Mouse (Mus musculus) megakaryocyte-erythroid progenitor cell, adult 5-6 weeks (primary cell): ENCODE data around the gene Pik3r4. TPM values are rescaled to one million over a fixed set of nuclear protein-coding genes. Genes with fewer than 3 reads are reported as not detected.

ENCODE experiments used
- ATAC-seq: replicated peaks from 2 replicates; pipeline ENCODE4 v1.8.0; 2016; ENCODE audit warnings: mild to moderate bottlenecking, inconsistent platforms; ENCODE audit not compliant: severe bottlenecking, poor library complexity, low FRiP score, low TSS enrichment
- total RNA-seq, 2 experiments: library from RNA; stranded (forward) in 1 of 2; stranded (reverse) in 1 of 2; fragments of 200-1000, 215-1000 nt in 1 of 2; fragments of >200 nt in 1 of 2; fragmentation: Nextera tagmentation in 1 of 2; gene quantifications; 2 replicates each; pipeline ENCODE4 v1.2.3; 2014 to 2017

Gene Pik3r4
- total RNA-seq, 2 experiments from 2014 or later: 31.1 to 34.9 TPM

DNA sequence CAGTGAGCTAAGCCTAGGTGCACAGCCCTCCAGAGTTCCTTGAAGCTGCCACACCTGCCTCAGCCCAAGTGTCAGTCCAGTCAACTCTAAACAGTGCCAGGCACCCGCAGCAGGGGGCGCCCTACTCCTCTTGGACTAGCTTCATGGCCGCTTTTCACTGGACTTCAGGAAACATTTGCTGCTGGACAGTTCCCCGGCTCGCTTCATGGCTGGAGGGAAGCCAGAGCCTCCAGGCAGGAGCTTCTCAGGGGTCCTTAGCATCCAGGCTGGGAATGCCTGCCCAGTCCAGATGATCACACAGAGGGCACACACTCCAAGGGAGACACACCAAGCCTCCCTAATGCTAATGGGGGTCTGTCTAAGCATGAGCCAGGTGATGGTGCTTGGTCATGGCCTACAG lies 51.1 kb downstream of the Pik3r4 start:
- ATAC-seq: peak; percentile 54

DNA sequence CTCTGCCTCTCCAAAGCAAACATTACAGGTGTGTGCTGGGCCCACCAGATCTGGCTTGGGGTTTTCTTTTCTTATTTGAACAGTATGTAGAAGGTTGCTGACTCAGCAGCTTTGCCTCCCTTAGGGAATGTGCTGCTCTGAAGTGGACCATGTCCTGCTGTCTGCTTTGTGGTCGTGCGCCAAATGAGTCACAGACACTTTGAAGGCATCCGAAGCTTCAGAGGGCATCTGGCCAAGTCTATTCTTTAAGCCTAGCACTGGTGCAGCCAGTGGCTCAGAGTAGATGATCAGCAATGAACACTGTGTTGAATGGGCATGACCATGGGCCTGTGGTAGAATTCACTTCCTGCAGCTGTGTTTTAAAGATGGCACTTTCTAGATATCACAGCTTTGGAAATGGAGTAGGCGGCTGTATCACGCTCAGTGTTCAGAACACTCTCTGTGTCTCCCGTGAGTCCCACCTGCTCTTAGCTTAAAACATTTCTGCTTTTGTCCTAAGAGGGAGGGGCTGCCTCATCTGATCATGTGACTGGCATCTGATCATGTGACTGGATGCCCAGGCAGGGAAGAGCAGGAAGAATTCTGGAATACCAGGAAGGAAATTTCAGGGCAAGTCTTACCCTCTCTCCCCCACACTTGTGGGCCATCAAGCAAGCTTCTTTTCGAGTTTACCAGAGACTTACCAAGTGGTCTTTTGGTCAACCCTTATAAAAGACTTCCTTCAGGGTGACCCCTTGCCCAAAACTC lies 54.2 kb downstream of the Pik3r4 start:
- ATAC-seq: no peak

DNA sequence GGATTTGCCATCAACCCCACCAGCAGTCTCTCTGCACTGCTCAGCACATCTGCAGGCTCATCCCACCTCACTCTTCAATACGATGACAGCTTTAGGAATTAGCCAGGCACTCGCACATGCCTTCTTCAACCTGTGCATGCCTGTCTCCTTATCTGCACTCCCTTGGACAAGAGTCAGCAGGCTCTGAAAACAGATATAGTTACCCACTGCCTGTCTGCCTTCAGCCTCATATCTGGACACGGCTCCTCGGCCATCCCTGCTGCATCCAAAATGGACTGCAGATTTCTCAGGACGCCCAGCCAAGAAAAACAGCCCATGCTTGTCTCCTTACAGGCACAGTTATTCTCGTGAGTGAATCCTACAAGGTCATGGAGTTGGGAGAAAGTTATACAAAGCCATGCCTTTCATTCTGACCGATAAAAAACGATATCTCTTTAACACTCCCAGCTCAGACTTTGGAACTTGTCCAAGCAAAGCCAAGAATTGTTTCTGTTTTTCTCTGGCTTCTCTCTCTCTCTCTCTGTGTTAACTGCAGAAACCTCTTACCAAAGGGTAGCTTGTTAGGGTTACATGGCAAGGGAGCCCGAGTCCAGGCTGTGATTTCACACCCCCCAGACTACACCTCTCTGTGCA lies 55.1 kb downstream of the Pik3r4 start:
- ATAC-seq: no peak

DNA sequence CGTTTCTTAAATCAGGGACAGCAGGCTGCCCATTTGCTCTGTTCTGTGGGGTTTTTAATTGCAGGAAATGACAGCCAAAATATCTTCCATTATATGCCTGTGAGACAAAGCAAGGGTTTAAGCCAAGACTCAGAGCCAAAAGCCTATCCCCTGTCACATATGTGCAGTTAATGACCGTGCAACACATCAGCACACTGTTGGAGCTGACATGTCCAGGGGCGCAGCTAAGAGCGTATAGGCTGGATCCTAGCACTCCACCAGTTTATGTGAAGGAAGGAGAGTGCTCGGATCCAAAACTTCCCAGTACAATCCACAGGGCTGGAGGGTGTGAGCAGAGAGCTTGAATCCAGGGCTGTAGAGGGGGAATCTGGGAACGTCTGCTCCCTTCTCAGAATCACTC lies 57.9 kb downstream of the Pik3r4 start:
- no peak for ATAC-seq

DNA sequence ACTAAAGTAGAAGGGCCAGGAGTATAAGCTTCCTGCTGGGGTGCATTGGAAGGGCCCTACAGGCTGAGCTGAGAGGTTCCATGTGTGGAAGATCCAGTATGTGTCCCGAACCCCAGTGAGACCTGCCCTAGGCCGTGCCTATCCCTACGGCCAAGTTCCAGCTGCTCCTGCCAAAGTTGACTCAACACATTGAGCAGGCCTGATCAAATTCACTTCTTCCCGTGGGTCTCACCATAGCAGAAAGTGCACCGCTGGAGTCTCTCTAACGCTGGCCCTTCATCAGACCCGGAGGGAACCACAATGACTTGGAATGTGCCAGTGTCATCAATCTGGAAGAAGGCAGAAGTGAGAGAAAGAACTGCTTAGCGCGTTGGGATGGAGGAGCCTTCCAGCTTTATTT lies 59.2 kb downstream of the Pik3r4 start:
- ATAC-seq: no peak

DNA sequence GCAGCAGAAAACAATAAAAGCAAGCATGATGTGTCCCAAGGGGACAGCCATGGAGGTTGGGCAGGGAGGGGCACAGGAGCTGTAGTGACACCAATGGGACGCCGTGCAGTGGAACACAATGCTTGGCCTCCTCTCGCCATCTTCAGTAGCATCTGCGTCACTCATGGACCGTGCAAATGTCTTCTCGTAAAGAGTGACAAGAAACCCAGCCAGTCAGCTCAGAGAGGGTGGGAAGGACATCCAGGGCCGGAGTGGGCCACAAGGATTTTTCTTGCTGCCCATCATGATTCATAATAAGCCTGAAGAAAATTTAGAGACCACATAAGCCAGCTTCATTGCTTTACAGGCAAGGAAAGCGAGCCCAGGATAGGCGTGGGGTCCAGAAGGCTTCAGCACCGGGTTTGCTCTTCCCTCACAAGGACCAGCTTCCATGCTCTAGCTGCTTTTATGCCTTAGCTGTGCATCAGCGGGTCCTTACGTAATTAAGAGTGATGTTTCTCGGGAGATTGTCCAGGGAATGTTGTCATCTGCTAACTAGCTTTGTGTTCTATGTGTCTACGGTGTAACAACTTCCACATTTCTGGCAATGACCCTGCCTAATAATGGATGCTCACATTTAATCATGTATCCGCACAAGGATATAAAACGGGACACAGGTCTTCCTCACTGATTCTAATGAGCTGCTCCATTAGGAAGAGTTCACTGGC lies 61.6 kb downstream of the Pik3r4 start:
- ATAC-seq: no peak

DNA sequence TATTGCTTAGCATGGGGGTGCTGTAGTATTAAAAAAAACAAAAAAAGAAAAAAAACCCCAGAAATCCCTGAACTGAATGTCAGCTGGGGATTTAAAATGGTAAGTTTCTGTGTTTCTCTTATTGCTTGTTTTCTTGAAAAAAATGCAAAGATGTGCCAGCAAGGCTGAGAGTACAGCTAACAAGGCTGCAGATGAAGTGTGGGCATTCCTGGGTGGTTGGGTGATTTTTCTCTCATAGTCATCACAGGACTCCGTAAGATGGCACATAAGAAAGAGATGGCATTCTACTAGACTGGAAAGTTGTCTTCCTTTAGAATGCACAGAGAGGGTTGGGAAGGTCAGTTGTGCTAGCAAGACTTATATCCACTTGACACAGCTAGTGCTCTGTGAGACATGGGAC lies 62.2 kb downstream of the Pik3r4 start:
- ATAC-seq: no peak

DNA sequence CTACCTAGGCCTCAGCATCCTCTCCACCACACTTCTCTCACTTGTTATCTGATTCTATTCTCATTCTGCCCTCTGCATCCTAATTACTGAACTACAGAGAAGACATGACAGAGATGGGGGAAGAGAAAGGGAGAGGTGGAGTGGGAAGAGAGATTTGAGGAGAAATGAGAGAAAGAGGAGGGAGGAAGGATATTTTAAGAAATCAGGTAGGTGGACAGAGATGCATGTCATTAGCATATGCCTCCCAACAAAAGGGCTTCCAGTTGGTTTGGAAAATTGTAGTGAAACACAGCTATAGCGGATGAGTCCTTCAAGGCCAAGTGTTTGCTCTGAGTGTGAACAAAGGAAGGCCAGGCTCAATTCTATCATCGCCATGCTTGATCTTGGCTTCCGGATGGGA lies 69.3 kb downstream of the Pik3r4 start:
- ATAC-seq: no peak

DNA sequence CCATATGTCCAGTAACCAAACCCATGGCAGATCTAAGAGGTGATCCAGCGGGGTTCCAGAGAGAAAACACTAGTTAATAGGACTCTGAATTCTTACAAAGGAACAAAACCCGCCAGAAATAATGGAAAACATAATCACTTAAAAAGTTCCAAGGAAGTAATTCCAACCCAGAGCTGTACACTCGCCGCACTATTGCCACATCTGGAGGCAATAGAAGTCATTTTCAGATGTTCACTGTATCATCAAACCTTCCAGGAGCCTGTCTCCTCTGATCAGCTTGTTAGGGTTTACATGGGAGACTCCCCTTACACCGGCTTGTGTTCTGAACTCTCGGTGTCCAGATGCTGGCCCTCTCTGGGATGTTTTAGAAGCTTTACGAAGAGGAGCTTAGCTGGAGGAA lies 76.6 kb downstream of the Pik3r4 start:
- no peak for ATAC-seq

DNA sequence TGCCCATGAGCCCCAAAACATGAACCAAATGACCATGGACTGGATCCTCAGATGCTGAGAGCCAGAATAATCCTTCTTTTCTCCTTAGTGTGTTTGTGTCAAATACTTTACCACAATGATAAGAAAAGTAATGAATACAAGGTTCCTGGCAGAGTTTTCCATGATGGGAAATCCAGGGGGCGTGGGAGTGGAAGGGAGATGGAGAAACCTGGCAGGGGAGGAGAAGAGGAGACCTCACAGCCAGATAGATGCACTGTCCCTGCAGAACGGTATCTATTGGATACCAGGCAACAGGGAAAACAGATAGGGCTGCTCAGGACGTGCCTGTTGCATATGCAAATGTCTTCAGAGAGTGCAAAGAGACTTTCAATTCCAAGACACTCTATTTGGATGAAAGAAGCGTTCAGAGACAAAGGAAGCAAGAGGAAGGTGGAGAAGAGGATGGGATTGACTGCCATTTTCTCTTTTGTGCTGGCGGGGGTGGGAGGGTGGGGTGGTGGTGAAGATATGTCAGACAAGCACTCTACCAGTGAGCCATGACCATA lies 77.1 kb downstream of the Pik3r4 start:
- ATAC-seq: no peak

DNA sequence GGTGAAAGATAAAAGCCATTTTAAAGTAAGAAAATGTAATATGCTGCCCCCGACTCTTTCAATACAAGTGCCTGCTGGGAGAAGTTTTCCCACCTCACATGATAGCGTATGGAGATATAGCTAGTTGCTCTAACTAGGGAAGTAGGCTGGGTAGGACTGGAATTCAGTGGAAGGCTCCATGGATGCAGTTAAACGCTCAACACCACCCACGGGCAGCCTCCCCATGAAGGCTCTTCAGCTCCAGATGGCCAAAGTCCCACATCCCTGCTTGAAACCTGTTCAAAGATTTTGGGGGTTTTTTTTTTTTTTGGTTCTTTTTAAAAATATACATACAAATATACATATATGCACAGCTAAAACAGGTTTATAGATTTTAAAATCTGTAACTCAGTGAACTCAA lies 77.7 kb downstream of the Pik3r4 start:
- no peak for ATAC-seq

DNA sequence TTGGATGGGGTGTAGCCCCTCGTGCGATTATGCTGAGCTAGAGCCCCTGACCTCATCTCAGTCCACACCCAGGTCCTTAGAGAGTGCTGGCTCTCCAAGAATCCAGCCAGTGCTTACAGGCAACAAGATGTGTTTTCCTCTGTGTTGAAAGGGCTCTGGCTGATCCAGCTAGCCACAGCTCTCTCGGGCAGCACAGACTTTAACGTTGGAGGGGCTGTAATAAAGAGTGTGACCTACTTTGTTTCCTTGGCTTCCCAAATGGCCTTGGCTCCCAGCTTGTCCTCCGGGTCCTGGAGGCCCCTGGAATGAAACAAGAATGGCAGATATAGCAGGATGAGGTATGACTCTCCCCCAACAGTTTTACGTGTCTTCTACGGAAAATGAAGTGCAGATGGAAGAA lies 89.2 kb downstream of the Pik3r4 start:
- ATAC-seq: no peak

DNA sequence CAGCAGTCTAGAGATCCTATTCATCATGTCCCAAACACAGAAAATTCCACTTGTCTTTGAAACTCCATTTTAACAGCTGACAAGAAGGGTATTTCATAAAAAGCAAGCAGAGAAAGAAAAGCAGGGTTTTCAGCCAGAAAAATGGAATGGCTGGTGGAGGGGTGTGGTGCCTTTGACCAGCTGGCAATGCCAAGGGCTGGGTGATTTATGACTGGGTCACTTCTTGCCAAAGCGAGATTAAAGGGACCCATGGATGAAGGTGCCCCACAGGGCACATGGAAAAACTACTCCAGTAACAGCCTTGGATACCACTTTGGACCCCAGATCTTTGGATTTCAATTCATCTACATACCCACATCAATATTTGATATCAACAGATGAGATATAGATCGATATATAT lies 91.9 kb downstream of the Pik3r4 start:
- no peak for ATAC-seq

DNA sequence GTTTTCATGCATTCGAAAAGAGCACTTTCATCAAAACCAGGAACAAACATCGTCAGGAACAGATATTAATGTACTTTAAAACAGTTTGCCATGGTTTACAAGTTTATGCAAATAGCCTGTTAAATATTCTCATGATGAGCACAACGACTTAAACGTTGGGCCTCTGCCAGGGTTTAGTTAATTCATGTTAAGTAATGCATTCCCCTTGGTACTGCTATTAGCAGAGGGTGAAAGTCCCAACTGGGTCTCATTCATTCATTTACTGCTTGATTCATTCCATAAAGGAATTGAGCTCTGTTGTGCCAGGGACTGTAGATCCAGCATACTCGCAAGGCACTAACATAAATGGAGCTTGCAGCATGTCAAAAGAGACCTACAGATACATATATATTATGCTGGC lies 92.4 kb downstream of the Pik3r4 start:
- no peak for ATAC-seq

Other genes with a start within 250 kb of the Pik3r4 start
- 17.1 and 32.3 TPM in 2 replicates for gene Aste1, start 247.6 kb upstream of the Pik3r4 start, total RNA-seq (2014; fragmentation: Nextera tagmentation)
- 13.0 and 17.4 TPM in 2 replicates for gene Aste1, start 247.6 kb upstream of the Pik3r4 start, total RNA-seq (2017)
- gene Nek11, start 247.5 kb upstream of the Pik3r4 start, total RNA-seq (2014; fragmentation: Nextera tagmentation): not detected in 2 replicates
- gene Nek11, start 247.5 kb upstream of the Pik3r4 start, total RNA-seq (2017): not detected in 2 replicates
- gene Atp2c1, start 115.7 kb upstream of the Pik3r4 start, total RNA-seq (2014; fragmentation: Nextera tagmentation): 15.2 and 21.4 TPM in 2 replicates
- 81.9 and 83.7 TPM in 2 replicates for gene Atp2c1, start 115.7 kb upstream of the Pik3r4 start, total RNA-seq (2017)
- not detected in 2 replicates for gene Col6a6, start 185.2 kb downstream of the Pik3r4 start, total RNA-seq (2014; fragmentation: Nextera tagmentation)
- not detected in 2 replicates for gene Col6a6, start 185.2 kb downstream of the Pik3r4 start, total RNA-seq (2017)